Mouse (Mus musculus) liver, embryonic 12.5 days (tissue): ENCODE data around the gene Atox1. TPM values are rescaled to one million over a fixed set of nuclear protein-coding genes. Genes with fewer than 3 reads are reported as not detected.

ENCODE experiments used
- ATAC-seq: fragments of 200-750 bp; cut with Nextera tagmentation; 2 replicates; pipeline ENCODE4 v1.8.0; 2017; ENCODE audit warnings: moderate number of reproducible peaks, mild to moderate bottlenecking, moderate library complexity
- H3K27ac ChIP-seq: fragments of 300-500 bp; sonication (generic); 2 replicates; pipeline ENCODE4 v1.5.1; 2016; ENCODE audit warnings: mild to moderate bottlenecking
- H3K27me3 ChIP-seq: fragments of 300-500 bp; sonication (generic); replicated peaks from 2 replicates; pipeline ENCODE4 v1.6.1; 2016; ENCODE audit warnings: mild to moderate bottlenecking, moderate library complexity
- H3K36me3 ChIP-seq: fragments of 300-500 bp; sonication (generic); 2 replicates; pipeline ENCODE4 v1.6.1; 2016; ENCODE audit warnings: mild to moderate bottlenecking, moderate library complexity
- H3K4me1 ChIP-seq: fragments of 300-500 bp; sonication (generic); 2 replicates; pipeline ENCODE4 v1.6.1; 2016
- H3K4me2 ChIP-seq: fragments of 300-500 bp; sonication (generic); 2 replicates; pipeline ENCODE4 v1.6.1; 2016; ENCODE audit warnings: mild to moderate bottlenecking, moderate library complexity
- H3K4me3 ChIP-seq: fragments of 300-500 bp; sonication (generic); 2 replicates; pipeline ENCODE4 v1.5.1; 2016; ENCODE audit warnings: mild to moderate bottlenecking, moderate library complexity
- H3K9ac ChIP-seq: fragments of 300-500 bp; sonication (generic); 2 replicates; pipeline ENCODE4 v1.6.1; 2016; ENCODE audit warnings: mild to moderate bottlenecking, moderate library complexity
- H3K9me3 ChIP-seq: fragments of 300-500 bp; sonication (generic); replicated peaks from 2 replicates; pipeline ENCODE4 v1.6.1; 2016; ENCODE audit warnings: mild to moderate bottlenecking, moderate library complexity
- WGBS: fragments of 180-500 bp; shearing (Covaris S2); methylation state at CpG from one replicate; pipeline ENCODE4 v1.1.7; 2016; ENCODE audit not compliant: insufficient replicate concordance; 5-methylcytosine and 5-hydroxymethylcytosine counted together
- polyA plus RNA-seq: library from polyadenylated mRNA; unstranded; fragments of >200 nt; fragmentation: Nextera tagmentation; extraction: Ambion mirVana; gene quantifications from 2 replicates; pipeline ENCODE4 v1.2.1, GENCODE M21; 2016

Gene Atox1
- polyA plus RNA-seq, 1 experiment from 2014 or later: 210 TPM

GRCm38 (mm10) chr11:55469048-55469843 is 8.2 kb upstream of the Atox1 start, which contains the start of gene G3bp1:
TSS of gene G3bp1 (plus strand) at chr11:55469685.
- no peaks in the 10 kb centered on the region for H3K27me3 ChIP-seq
- no peaks in the 10 kb centered on the region for H3K9me3 ChIP-seq
- ATAC-seq: peak; percentile 92
- peak within 1 kb of the TSS; percentile 77 for H3K4me2 ChIP-seq
- H3K27ac ChIP-seq: peak within 1 kb of the TSS; percentile 96
- H3K4me1 ChIP-seq: peaks cover 53% of the 10 kb centered on the region
- peak within 1 kb of the TSS; percentile 90 for H3K9ac ChIP-seq
- H3K4me3 ChIP-seq: peak within 1 kb of the TSS; percentile 77
- WGBS: under 1% methylated on average over 57 of the region's 57 CpGs
- peaks cover 32% of the 10 kb centered on the region for H3K36me3 ChIP-seq

GRCm38 (mm10) chr11:55468611-55469047 is 7.6 kb upstream of the Atox1 start:
- peak; percentile 23; the same call in 1 of the 2 replicates for ATAC-seq
- peak overlapping the region; percentile 83 for H3K9ac ChIP-seq
- peaks cover 47% of the 10 kb centered on the region for H3K4me1 ChIP-seq
- no peaks in the 10 kb centered on the region for H3K27me3 ChIP-seq
- H3K4me2 ChIP-seq: peak overlapping the region; percentile 77
- peak overlapping the region; percentile 96 for H3K27ac ChIP-seq
- H3K9me3 ChIP-seq: no peaks in the 10 kb centered on the region
- peak overlapping the region; percentile 77 for H3K4me3 ChIP-seq
- H3K36me3 ChIP-seq: peaks cover 26% of the 10 kb centered on the region
- 1% methylated on average over 17 of the region's 17 CpGs for WGBS

DNA sequence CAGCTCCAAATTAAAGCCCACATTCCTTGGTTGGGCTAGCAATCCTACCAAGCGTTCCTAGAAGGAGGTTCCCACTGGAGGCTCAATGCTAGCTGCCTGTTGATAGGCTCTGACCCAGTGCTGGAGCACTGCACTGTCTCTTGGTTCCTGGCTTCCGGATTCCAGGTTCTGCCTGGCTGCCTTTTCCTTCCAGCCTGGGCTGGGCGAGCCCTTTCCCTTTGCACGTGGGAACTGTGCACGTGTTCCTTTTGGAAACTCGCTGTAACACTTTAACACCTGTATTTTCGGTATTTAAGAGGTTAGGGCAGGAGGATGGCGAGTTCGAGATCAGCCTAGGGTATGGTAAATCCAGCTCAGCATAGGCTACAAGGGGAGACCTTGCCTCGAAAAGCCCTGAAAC is 7.0 kb upstream of the Atox1 start:
- Histone ChIP-seq H3K9ac (peak overlapping the region; percentile 83), H3K4me2 (peak overlapping the region; percentile 77), H3K36me3 (peaks cover 20% of the 10 kb centered on the region), H3K27me3 (no peaks in the 10 kb centered on the region), H3K9me3 (no peaks in the 10 kb centered on the region), H3K4me1 (peaks cover 40% of the 10 kb centered on the region), H3K27ac (peak overlapping the region; percentile 96), H3K4me3 (peak overlapping the region; percentile 77)
- 55% methylated on average over 10 of the region's 10 CpGs for WGBS
- ATAC-seq: no peak

- Histone ChIP-seq H3K4me1 (peaks cover 31% of the 10 kb centered on the region), H3K4me3 (no peak overlapping the region), H3K9ac (no peak overlapping the region), H3K27me3 (no peaks in the 10 kb centered on the region), H3K9me3 (no peaks in the 10 kb centered on the region), H3K27ac (no peak overlapping the region), H3K36me3 (no peaks in the 10 kb centered on the region), H3K4me2 (no peak overlapping the region)
- WGBS: 86% methylated on average over 3 of the region's 3 CpGs
- no peak for ATAC-seq
These were observed 4.1 kb upstream of the Atox1 start for GRCm38 (mm10) chr11:55465177-55465576.

- Histone ChIP-seq H3K9me3 (no peaks in the 10 kb centered on the region), H3K36me3 (no peaks in the 10 kb centered on the region), H3K4me3 (no peak overlapping the region), H3K9ac (no peak overlapping the region), H3K27ac (no peak overlapping the region), H3K4me1 (peaks cover 36% of the 10 kb centered on the region), H3K4me2 (no peak overlapping the region), H3K27me3 (no peaks in the 10 kb centered on the region)
- ATAC-seq: no peak
- WGBS: 78% methylated on average over 10 of the region's 10 CpGs
These were observed 3.7 kb upstream of the Atox1 start for GRCm38 (mm10) chr11:55464707-55465106.

GRCm38 (mm10) chr11:55462149-55462548 is 1.1 kb upstream of the Atox1 start:
- no peak overlapping the region for H3K9ac ChIP-seq
- peaks cover 40% of the 10 kb centered on the region for H3K4me1 ChIP-seq
- peak overlapping the region; percentile 84 for H3K27ac ChIP-seq
- no peaks in the 10 kb centered on the region for H3K36me3 ChIP-seq
- ATAC-seq: no peak
- H3K4me2 ChIP-seq: 0 out of 2 replicates have a peak overlapping the region, but pooled peaks have one; percentile 95
- WGBS: 97% methylated on average over 9 of the region's 9 CpGs
- H3K4me3 ChIP-seq: no peak overlapping the region
- no peaks in the 10 kb centered on the region for H3K27me3 ChIP-seq
- H3K9me3 ChIP-seq: no peaks in the 10 kb centered on the region

DNA sequence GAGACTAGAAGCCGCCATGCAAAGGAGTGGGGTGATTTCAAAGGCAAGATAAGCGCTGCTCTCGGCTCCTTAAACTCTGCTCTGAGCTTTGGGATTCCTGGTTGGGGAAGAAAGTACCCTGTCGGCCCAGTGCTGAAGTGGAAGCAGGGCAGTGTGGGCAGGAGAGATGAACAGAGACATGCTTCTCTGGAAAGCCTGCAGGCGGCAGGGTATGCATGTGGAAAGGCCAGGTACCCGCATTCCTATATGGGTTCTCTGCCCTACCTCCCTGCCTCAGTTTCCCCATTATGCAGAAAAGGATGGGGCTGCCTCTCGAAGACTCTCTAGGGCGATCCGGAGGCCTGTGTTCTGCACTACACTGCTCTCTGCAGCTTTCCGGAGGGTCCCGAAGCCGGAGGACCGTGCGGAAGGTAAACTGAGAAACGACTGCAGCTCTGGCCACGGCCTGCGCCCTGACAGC is 450 bp downstream of the Atox1 start:
- WGBS: under 1% methylated on average over 17 of the region's 17 CpGs

DNA sequence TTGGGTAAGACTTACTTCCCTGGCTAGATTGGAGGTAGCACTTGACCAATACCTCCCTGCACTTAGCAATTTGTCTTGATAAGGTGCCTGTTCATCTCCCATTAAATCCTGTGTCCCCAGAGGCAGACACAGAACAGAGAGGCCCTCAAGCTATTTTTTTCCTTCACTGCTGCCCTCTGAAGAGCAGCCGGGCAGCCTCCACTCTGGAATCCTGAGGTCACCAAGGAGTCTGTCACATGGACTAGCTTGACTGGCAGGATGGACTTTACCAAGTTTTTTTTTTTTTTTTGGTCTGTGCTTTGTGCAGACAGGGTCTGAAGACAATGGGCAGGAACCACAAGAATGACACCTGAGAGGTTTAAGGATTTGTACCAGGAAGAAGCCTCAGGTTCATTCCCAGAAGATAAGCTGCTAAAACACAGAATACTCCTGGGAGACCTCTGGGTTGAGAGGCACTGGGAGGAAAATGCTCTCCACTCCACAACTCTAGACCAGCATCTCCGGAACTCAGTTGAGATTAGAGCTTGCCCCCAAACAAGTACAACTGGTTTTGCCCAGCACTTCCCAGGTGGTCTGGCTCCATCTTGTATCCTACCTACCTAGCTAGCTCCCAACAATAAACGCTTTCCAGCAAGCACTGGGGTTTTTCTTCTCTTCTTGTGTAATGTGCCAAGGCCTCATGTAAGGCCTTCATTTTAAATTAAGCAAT is 1.0 kb downstream of the Atox1 start:
- Histone ChIP-seq H3K36me3 (peaks cover under 1% of the 10 kb centered on the region), H3K4me2 (peak overlapping the region; percentile 95), H3K9me3 (no peaks in the 10 kb centered on the region), H3K27me3 (no peaks in the 10 kb centered on the region), H3K4me3 (peak overlapping the region; percentile 87), H3K4me1 (peaks cover 42% of the 10 kb centered on the region), H3K27ac (peak overlapping the region; percentile 84), H3K9ac (peak overlapping the region; percentile 88)
- no peak for ATAC-seq
- WGBS: 29% methylated on average over 3 of the region's 3 CpGs

More for the DNA sequence above, 450 bp downstream of the Atox1 start:
- H3K27ac ChIP-seq: peak overlapping the region; percentile 84
- ATAC-seq: peak; percentile 25
- no peaks in the 10 kb centered on the region for H3K9me3 ChIP-seq
- H3K4me2 ChIP-seq: peak overlapping the region; percentile 95
- peak overlapping the region; percentile 87 for H3K4me3 ChIP-seq
- peak overlapping the region; percentile 88 for H3K9ac ChIP-seq
- no peaks in the 10 kb centered on the region for H3K36me3 ChIP-seq
- H3K27me3 ChIP-seq: no peaks in the 10 kb centered on the region
- peaks cover 40% of the 10 kb centered on the region for H3K4me1 ChIP-seq

- Histone ChIP-seq H3K4me3 (no peak overlapping the region), H3K27me3 (no peaks in the 10 kb centered on the region), H3K27ac (0 out of 2 replicates have a peak overlapping the region, but pooled peaks have one; percentile 5), H3K9ac (no peak overlapping the region), H3K36me3 (peaks cover 14% of the 10 kb centered on the region), H3K4me2 (no peak overlapping the region), H3K9me3 (no peaks in the 10 kb centered on the region), H3K4me1 (peaks cover 48% of the 10 kb centered on the region)
- ATAC-seq: no peak
- 67% methylated on average over 4 of the region's 4 CpGs for WGBS
These were observed 2.5 kb downstream of the Atox1 start for GRCm38 (mm10) chr11:55458501-55458900.

DNA sequence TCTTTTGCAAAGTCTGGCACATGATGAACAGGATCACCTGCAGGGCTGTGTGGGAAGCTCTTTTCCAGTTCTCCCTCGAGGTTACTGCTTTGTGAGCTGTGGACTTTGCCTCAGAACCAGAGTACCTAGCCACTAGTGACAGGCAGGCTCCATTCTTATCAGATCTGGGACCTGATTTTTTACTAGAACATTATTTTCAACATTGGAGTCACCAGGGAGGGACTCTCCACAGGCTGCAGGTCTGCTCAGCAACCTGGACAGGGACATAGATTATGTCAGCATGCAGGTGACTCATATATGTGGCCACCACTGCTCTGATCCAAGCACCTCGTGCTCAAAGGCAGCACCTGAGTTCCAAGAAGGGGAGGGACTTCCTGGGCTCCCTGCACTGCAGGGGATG is 5.9 kb downstream of the Atox1 start:
- Histone ChIP-seq H3K27me3 (no peaks in the 10 kb centered on the region), H3K27ac (no peak overlapping the region), H3K4me3 (no peak overlapping the region), H3K9me3 (no peaks in the 10 kb centered on the region), H3K36me3 (peaks cover 43% of the 10 kb centered on the region), H3K4me2 (no peak overlapping the region), H3K9ac (no peak overlapping the region), H3K4me1 (peaks cover 32% of the 10 kb centered on the region)
- 57% methylated on average over 2 of the region's 2 CpGs for WGBS
- ATAC-seq: no peak

GRCm38 (mm10) chr11:55453640-55454039 is 7.4 kb downstream of the Atox1 start:
- ATAC-seq: no peak
- peaks cover 59% of the 10 kb centered on the region for H3K36me3 ChIP-seq

DNA sequence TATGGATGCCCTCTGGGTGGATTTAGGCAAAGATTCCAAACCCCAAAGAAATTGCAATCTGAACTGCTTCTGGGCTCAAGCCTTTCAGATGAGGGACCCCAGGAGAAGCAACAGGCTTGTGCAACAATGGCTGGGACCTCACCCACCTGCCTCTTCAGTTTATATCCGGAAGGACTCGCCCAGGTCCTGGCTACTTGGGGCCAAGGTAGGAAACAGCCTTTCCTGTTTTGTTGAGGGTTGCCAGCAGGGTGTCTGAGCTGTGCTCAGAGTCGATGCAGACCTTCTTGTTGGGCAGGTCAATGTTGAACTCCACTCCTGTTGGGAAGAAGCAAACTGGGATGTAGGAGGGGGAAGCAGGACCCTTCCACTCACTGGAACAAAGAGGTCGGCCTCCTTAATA is 10.7 kb downstream of the Atox1 start:
- Histone ChIP-seq H3K4me1 (peaks cover 16% of the 10 kb centered on the region), H3K27ac (no peak overlapping the region), H3K4me2 (no peak overlapping the region), H3K4me3 (no peak overlapping the region), H3K27me3 (no peaks in the 10 kb centered on the region), H3K9me3 (no peaks in the 10 kb centered on the region), H3K36me3 (peaks cover 77% of the 10 kb centered on the region), H3K9ac (no peak overlapping the region)
- no peak for ATAC-seq
- 62% methylated on average over 4 of the region's 4 CpGs for WGBS

More at GRCm38 (mm10) chr11:55453640-55454039, 7.4 kb downstream of the Atox1 start:
- H3K4me2 ChIP-seq: no peak overlapping the region
- H3K4me3 ChIP-seq: no peak overlapping the region
- no peaks in the 10 kb centered on the region for H3K27me3 ChIP-seq
- no peaks in the 10 kb centered on the region for H3K9me3 ChIP-seq
- H3K27ac ChIP-seq: no peak overlapping the region
- peaks cover 24% of the 10 kb centered on the region for H3K4me1 ChIP-seq
- no peak overlapping the region for H3K9ac ChIP-seq
- 70% methylated on average over 4 of the region's 4 CpGs for WGBS
